Mouse (Mus musculus) olfactory bulb, adult 2 months (tissue): ENCODE results near the gene Gm128. TPM values are rescaled to one million over a fixed set of nuclear protein-coding genes. Genes with fewer than 3 reads are reported as not detected.

Experiments used
- H3K27ac ChIP-seq: fragments of 200-500 bp; 2 replicates; pipeline ENCODE4 v1.5.1; 2012; ENCODE audit warnings: low read depth, low read length; ENCODE audit not compliant: insufficient read depth
- H3K4me1 ChIP-seq: fragments of 200-500 bp; 2 replicates; pipeline ENCODE4 v1.6.1; 2012; ENCODE audit warnings: low read length; ENCODE audit not compliant: control insufficient read depth, insufficient read depth
- H3K4me3 ChIP-seq: fragments of 200-500 bp; 2 replicates; pipeline ENCODE4 v1.5.1; 2012; ENCODE audit warnings: mild to moderate bottlenecking, low read depth, low read length, moderate library complexity; ENCODE audit not compliant: insufficient read depth
- CTCF ChIP-seq: fragments of 200-500 bp; IDR thresholded peaks from 2 replicates; pipeline ENCODE4 v1.5.1; 2012; ENCODE audit warnings: low read depth, mild to moderate bottlenecking, low read length, moderate library complexity; ENCODE audit not compliant: insufficient read depth
- POLR2A ChIP-seq: fragments of 200-500 bp; IDR thresholded peaks from 2 replicates; pipeline ENCODE4 v1.6.1; 2012; ENCODE audit warnings: mild to moderate bottlenecking, low read depth, low read length, moderate library complexity; ENCODE audit not compliant: insufficient read depth
- WGBS: fragments of 180-500 bp; shearing (Covaris S2); methylation state at CpG from one replicate; pipeline ENCODE4 v1.1.7; 2018; 5-methylcytosine and 5-hydroxymethylcytosine counted together
- polyA plus RNA-seq: library from polyadenylated mRNA; stranded (reverse); fragments of >200 nt; gene quantifications from 2 replicates; pipeline ENCODE4 v1.2.4, GENCODE M21; 2012; ENCODE audit warnings: low replicate concordance; ENCODE audit not compliant: missing spikeins, insufficient read depth, insufficient read length

The Gm128 gene
- polyA plus RNA-seq: not detected in 2 replicates

GRCm38 (mm10) chr3:95241498-95241897 is at the start of gene Gm128:
Gene Gm128 (minus strand): TSS chr3:95241598.
- Histone ChIP-seq H3K4me3 (no peak within 1 kb of the TSS), H3K27ac (no peak within 1 kb of the TSS), H3K4me1 (peaks cover 8% of the 10 kb centered on the region)
- TF ChIP-seq CTCF (no peak), POLR2A (no peak)
- 74% methylated on average over 7 of the region's 7 CpGs for WGBS

- no peak for TF ChIP-seq CTCF
- TF ChIP-seq POLR2A: no peak
- WGBS: 91% methylated on average over 4 of the region's 4 CpGs
Measured at GRCm38 (mm10) chr3:95291041-95291440, 49.6 kb upstream of the Gm128 start.

GRCm38 (mm10) chr3:95290156-95290555 is 48.8 kb upstream of the Gm128 start:
- TF ChIP-seq POLR2A (no peak), CTCF (no peak)
- Histone ChIP-seq H3K27ac (no peak overlapping the region), H3K4me3 (no peak overlapping the region), H3K4me1 (peaks cover 9% of the 10 kb centered on the region)
- WGBS: 78% methylated on average over 6 of the region's 6 CpGs

More at GRCm38 (mm10) chr3:95291041-95291440, 49.6 kb upstream of the Gm128 start:
- peaks cover 9% of the 10 kb centered on the region for H3K4me1 ChIP-seq
- no peak overlapping the region for H3K27ac ChIP-seq
- H3K4me3 ChIP-seq: no peak overlapping the region

- TF ChIP-seq POLR2A (no peak), CTCF (no peak)
- 93% methylated on average over 4 of the region's 4 CpGs for WGBS
- Histone ChIP-seq H3K4me1 (peaks cover 13% of the 10 kb centered on the region), H3K27ac (no peak overlapping the region), H3K4me3 (no peak overlapping the region)
Measured at GRCm38 (mm10) chr3:95289419-95289818, 48.0 kb upstream of the Gm128 start.

- Histone ChIP-seq H3K4me1 (peaks cover 13% of the 10 kb centered on the region), H3K4me3 (no peak overlapping the region), H3K27ac (no peak overlapping the region)
- TF ChIP-seq POLR2A: no peak
- TF ChIP-seq CTCF: no peak
- 91% methylated on average over 3 of the region's 3 CpGs for WGBS
Measured at GRCm38 (mm10) chr3:95287541-95287940, 46.1 kb upstream of the Gm128 start.

GRCm38 (mm10) chr3:95286510-95286909 is 45.1 kb upstream of the Gm128 start:
- no peak overlapping the region for H3K27ac ChIP-seq
- no peak overlapping the region for H3K4me3 ChIP-seq
- no peak for TF ChIP-seq POLR2A
- no peak for TF ChIP-seq CTCF
- H3K4me1 ChIP-seq: peaks cover 13% of the 10 kb centered on the region
- 59% methylated on average over 7 of the region's 7 CpGs for WGBS

- Histone ChIP-seq H3K4me1 (peaks cover 13% of the 10 kb centered on the region), H3K27ac (no peak overlapping the region), H3K4me3 (no peak overlapping the region)
- 70% methylated on average over 5 of the region's 5 CpGs for WGBS
- TF ChIP-seq CTCF (no peak), POLR2A (no peak)
Measured at GRCm38 (mm10) chr3:95286011-95286410, 44.6 kb upstream of the Gm128 start.

GRCm38 (mm10) chr3:95285390-95285789 is 44.0 kb upstream of the Gm128 start:
- TF ChIP-seq CTCF (no peak), POLR2A (no peak)
- H3K27ac ChIP-seq: no peak overlapping the region

GRCm38 (mm10) chr3:95284501-95285281 is 43.3 kb upstream of the Gm128 start:
- H3K27ac ChIP-seq: no peak overlapping the region

More at GRCm38 (mm10) chr3:95285390-95285789, 44.0 kb upstream of the Gm128 start:
- Histone ChIP-seq H3K4me3 (no peak overlapping the region), H3K4me1 (peaks cover 15% of the 10 kb centered on the region)
- 96% methylated on average over 5 of the region's 5 CpGs for WGBS

More at GRCm38 (mm10) chr3:95284501-95285281, 43.3 kb upstream of the Gm128 start:
- Histone ChIP-seq H3K4me1 (peaks cover 15% of the 10 kb centered on the region), H3K4me3 (0 out of 2 replicates have a peak overlapping the region, but pooled peaks have one; percentile 1)
- TF ChIP-seq CTCF: no peak
- TF ChIP-seq POLR2A: no peak
- WGBS: 85% methylated on average over 12 of the region's 12 CpGs
